Mouse (Mus musculus) MEL (cell line): ENCODE data around the gene Srrm3.

ENCODE experiments used
- CHD1 ChIP-seq: IDR thresholded peaks from 2 replicates; pipeline ENCODE4 v1.6.1; 2012; ENCODE audit warnings: low read depth, mild to moderate bottlenecking, inconsistent platforms, low read length, improper control_type of control experiment
- CHD2 ChIP-seq: IDR thresholded peaks from 2 replicates; pipeline ENCODE4 v1.6.1; 2011; ENCODE audit warnings: low read length, improper control_type of control experiment
- CTCF ChIP-seq, 3 experiments: IDR thresholded peaks in 2 of 3; conservative IDR thresholded peaks in 1 of 3; 2 replicates each; pipeline ENCODE4 v1.5.1; 2011 to 2012; ENCODE audit warnings: low read length in 3 of 3, low read depth in 2 of 3, mild to moderate bottlenecking in 2 of 3, improper control_type of control experiment in 1 of 3, inconsistent platforms in 1 of 3, mixed read lengths in 1 of 3, moderate library complexity in 1 of 3; ENCODE audit not compliant: control insufficient read depth in 1 of 3, insufficient read depth in 1 of 3, poor library complexity in 1 of 3, severe bottlenecking in 1 of 3
- GABPA ChIP-seq: IDR thresholded peaks from 2 replicates; pipeline ENCODE4 v1.6.1; 2012; ENCODE audit warnings: low read depth, mild to moderate bottlenecking, inconsistent platforms, low read length, improper control_type of control experiment, moderate library complexity
- GATA1 ChIP-seq: IDR thresholded peaks from 2 replicates; pipeline ENCODE4 v1.6.1; 2011; ENCODE audit warnings: low read depth, low read length, improper control_type of control experiment
- KAT2A ChIP-seq: conservative IDR thresholded peaks from 2 replicates; pipeline ENCODE4 v1.6.1; 2012; ENCODE audit warnings: low read depth, low read length, improper control_type of control experiment, inconsistent platforms
- MYC ChIP-seq: IDR thresholded peaks from 2 replicates; pipeline ENCODE4 v1.6.1; 2011; ENCODE audit warnings: low read depth, mild to moderate bottlenecking, low read length, improper control_type of control experiment, moderate library complexity
- NELFE ChIP-seq: IDR thresholded peaks from 2 replicates; pipeline ENCODE4 v1.6.1; 2011; ENCODE audit warnings: low read depth, low read length, improper control_type of control experiment
- NRF1 ChIP-seq: IDR thresholded peaks from 2 replicates; pipeline ENCODE4 v1.6.1; 2014; ENCODE audit warnings: low read depth, mild to moderate bottlenecking, inconsistent platforms, low read length, improper control_type of control experiment, moderate library complexity; ENCODE audit not compliant: poor library complexity, insufficient read depth, severe bottlenecking
- POLR2A ChIP-seq, 2 experiments: IDR thresholded peaks; 2 replicates each; pipeline ENCODE4 v1.6.1; 2011 to 2012; ENCODE audit warnings: low read length in 2 of 2, mild to moderate bottlenecking in 2 of 2, control low read depth in 1 of 2, improper control_type of control experiment in 1 of 2, low read depth in 1 of 2, moderate library complexity in 1 of 2; ENCODE audit not compliant: control insufficient read depth in 1 of 2, insufficient read depth in 1 of 2, poor library complexity in 1 of 2
- POLR2AphosphoS2 ChIP-seq: IDR thresholded peaks from 2 replicates; pipeline ENCODE4 v1.6.1; 2011; ENCODE audit warnings: low read length, improper control_type of control experiment
- ZC3H11A ChIP-seq: IDR thresholded peaks from 2 replicates; pipeline ENCODE4 v1.6.1; 2012; ENCODE audit warnings: low read depth, mild to moderate bottlenecking, inconsistent platforms, low read length, improper control_type of control experiment
- ZNF384 ChIP-seq: IDR thresholded peaks from 2 replicates; pipeline ENCODE4 v1.6.1; 2012; ENCODE audit warnings: low read depth, mild to moderate bottlenecking, inconsistent platforms, low read length, improper control_type of control experiment

DNA sequence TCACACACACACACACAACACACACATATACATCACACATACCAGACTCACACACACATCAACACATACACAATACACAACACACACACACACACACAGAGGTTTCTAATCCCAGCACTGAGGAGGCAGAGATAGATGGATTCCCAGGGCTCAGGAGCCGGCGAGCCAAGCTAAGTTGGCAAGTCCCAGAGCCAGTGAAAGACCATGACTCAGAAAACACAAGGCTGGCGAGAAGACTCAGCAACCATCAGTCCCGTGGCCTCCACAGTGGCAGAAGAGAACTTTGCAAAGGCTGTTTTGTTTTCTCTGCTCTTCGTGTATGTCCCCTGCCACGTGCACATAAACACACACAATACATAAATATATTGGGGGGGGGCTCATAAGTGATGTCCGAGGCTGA lies 47.0 kb downstream of the Srrm3 start:
- TF ChIP-seq GABPA: no peak
- no peak for TF ChIP-seq CHD2
- no peak for TF ChIP-seq NELFE
- no peak for TF ChIP-seq CTCF (IDR thresholded peaks at IDR 0.05 in 2 of 3, conservative IDR thresholded peaks at IDR 0.05 in 1 of 3; ENCODE audit: control insufficient read depth in 1 of 3, insufficient read depth in 1 of 3, low read depth in 2 of 3, low read length in 3 of 3, poor library complexity in 1 of 3, severe bottlenecking in 1 of 3)
- no peak for TF ChIP-seq GATA1
- TF ChIP-seq MYC: no peak
- TF ChIP-seq POLR2A (IDR thresholded peaks at IDR 0.05; ENCODE audit: control insufficient read depth in 1 of 2, insufficient read depth in 1 of 2, low read depth in 1 of 2, low read length in 2 of 2, poor library complexity in 1 of 2): no peak
- TF ChIP-seq ZC3H11A: no peak
- TF ChIP-seq ZNF384: no peak
- no peak for TF ChIP-seq POLR2AphosphoS2
- no peak for TF ChIP-seq KAT2A
- TF ChIP-seq NRF1: no peak
- TF ChIP-seq CHD1: no peak
